Mouse (Mus musculus): ENCODE data around the gene Cacnb3. TPM values are rescaled to one million over a fixed set of nuclear protein-coding genes. Genes with fewer than 3 reads are reported as not detected.
A peak's percentile ranks its signal among the peaks of the same experiment; 100 is the strongest.

Cacnb3 gene
- polyA plus RNA-seq, 1 experiment from 2014 or later = 8.7 TPM

- ATAC-seq (replicated peaks; ENCODE audit: insufficient number of reproducible peaks, insufficient read depth, low FRiP score, low read depth) = no peak
- Histone ChIP-seq H3K27me3 (peaks cover 28% of the 10 kb centered on the region), H3K9ac (no peak overlapping the region), H3K4me3 (no peak overlapping the region), H3K27ac (peak overlapping the region; percentile 8), H3K4me2 (peak overlapping the region; percentile 33), H3K9me3 (replicated peaks) (no peaks in the 10 kb centered on the region), H3K4me1 (replicated peaks) (peaks cover 40% of the 10 kb centered on the region), H3K36me3 (no peaks in the 10 kb centered on the region)
- WGBS = 16% methylated on average over 8 of the region's 8 CpGs
These were observed 4.6 kb upstream of the Cacnb3 start for GRCm38 (mm10) chr15:98626078-98626477.

- Histone ChIP-seq H3K4me3 (no peak overlapping the region), H3K4me2 (peak overlapping the region; percentile 33), H3K9me3 (replicated peaks) (no peaks in the 10 kb centered on the region), H3K27ac (peak overlapping the region; percentile 8; the same call in 1 of the 2 replicates), H3K36me3 (no peaks in the 10 kb centered on the region), H3K27me3 (peaks cover 34% of the 10 kb centered on the region), H3K9ac (no peak overlapping the region), H3K4me1 (replicated peaks) (peaks cover 46% of the 10 kb centered on the region)
- no peak for ATAC-seq (replicated peaks; ENCODE audit: insufficient number of reproducible peaks, insufficient read depth, low FRiP score, low read depth)
- 79% methylated on average over 7 of the region's 7 CpGs for WGBS
These were observed 4.0 kb upstream of the Cacnb3 start for GRCm38 (mm10) chr15:98626487-98627212.

DNA sequence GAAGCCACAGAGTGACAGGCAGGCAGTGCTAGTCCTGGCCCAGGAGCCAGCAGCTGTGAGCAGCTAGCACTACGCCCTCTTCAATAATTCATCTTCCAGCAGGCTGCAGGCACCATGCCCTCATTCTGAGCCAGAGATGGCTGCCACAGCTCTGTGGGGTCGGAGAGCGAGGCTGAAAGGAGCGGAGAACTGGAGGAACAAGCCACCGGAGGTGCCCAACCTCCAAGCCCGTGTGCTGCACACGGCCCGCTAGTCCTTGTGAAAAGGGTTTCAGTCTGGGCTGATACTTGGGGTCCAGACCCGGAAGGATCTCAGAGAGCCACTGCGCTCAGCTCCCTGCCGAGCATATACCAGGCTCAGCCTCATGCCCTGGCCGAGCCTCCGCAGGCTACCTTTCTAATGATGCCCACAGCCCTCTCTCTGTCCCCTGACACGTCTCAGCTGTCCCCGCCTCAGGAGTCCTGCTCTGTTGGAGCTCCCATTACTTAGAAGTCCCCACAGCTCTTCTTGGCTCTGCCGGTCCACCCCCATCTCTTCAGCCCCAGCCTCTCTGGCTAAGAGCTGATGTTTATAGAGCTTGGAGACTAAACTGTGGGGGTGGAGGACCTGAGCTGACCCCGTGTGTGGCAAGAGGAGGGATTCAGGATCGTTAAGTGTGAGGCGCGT, 1.9 kb upstream of the Cacnb3 start:
- ATAC-seq (replicated peaks; ENCODE audit: insufficient number of reproducible peaks, insufficient read depth, low FRiP score, low read depth) = no peak
- WGBS = 14% methylated on average over 20 of the region's 20 CpGs
- Histone ChIP-seq H3K27me3 (peaks cover 45% of the 10 kb centered on the region), H3K9me3 (replicated peaks) (no peaks in the 10 kb centered on the region), H3K4me1 (replicated peaks) (peaks cover 56% of the 10 kb centered on the region), H3K36me3 (no peaks in the 10 kb centered on the region), H3K27ac (0 out of 2 replicates have a peak overlapping the region, but pooled peaks have one; percentile 24), H3K4me2 (peak overlapping the region; percentile 48), H3K9ac (no peak overlapping the region), H3K4me3 (peak overlapping the region; percentile 14)

- peaks cover 52% of the 10 kb centered on the region for H3K27me3 ChIP-seq
- H3K4me2 ChIP-seq = peak overlapping the region; percentile 48; the same call in 1 of the 2 replicates
These were observed 1.2 kb upstream of the Cacnb3 start for GRCm38 (mm10) chr15:98629464-98629863.

DNA sequence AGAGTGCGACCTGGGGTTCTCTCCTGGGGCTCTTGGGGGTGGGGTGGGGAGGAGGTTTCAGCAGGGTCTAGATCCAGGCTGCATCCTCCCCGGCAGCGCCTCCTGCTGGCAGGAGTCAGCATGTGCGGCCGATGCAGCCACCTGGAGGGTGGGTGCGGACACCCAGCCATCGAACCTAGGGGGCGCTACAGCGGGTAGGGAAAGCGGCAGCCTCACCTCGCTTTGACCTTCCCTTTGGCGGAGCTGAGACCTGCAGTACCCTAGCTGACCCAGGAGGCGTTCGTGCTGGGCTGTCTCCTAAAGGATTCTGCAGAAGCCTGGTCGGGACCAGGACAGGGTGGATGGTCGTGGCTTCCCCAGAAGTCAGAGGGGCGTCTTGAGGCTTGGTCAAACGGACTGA, 853 bp downstream of the Cacnb3 start:
- WGBS = under 1% methylated on average over 18 of the region's 18 CpGs
- Histone ChIP-seq H3K4me2 (peak overlapping the region; percentile 91), H3K9ac (peak overlapping the region; percentile 53), H3K27me3 (peaks cover 61% of the 10 kb centered on the region), H3K27ac (0 out of 2 replicates have a peak overlapping the region, but pooled peaks have one; percentile 20), H3K9me3 (replicated peaks) (no peaks in the 10 kb centered on the region), H3K4me1 (replicated peaks) (peaks cover 67% of the 10 kb centered on the region), H3K4me3 (peak overlapping the region; percentile 77), H3K36me3 (no peaks in the 10 kb centered on the region)
- 0 out of 2 replicates have a peak, but pooled peaks have one; percentile 5 for ATAC-seq (replicated peaks; ENCODE audit: insufficient number of reproducible peaks, insufficient read depth, low FRiP score, low read depth)

More at GRCm38 (mm10) chr15:98629464-98629863, 1.2 kb upstream of the Cacnb3 start:
- Histone ChIP-seq H3K4me1 (replicated peaks) (peaks cover 61% of the 10 kb centered on the region), H3K36me3 (no peaks in the 10 kb centered on the region), H3K4me3 (no peak overlapping the region), H3K27ac (no peak overlapping the region), H3K9me3 (replicated peaks) (no peaks in the 10 kb centered on the region), H3K9ac (no peak overlapping the region)
- WGBS = 30% methylated on average over 6 of the region's 6 CpGs
- ATAC-seq (replicated peaks; ENCODE audit: insufficient number of reproducible peaks, insufficient read depth, low FRiP score, low read depth) = no peak

DNA sequence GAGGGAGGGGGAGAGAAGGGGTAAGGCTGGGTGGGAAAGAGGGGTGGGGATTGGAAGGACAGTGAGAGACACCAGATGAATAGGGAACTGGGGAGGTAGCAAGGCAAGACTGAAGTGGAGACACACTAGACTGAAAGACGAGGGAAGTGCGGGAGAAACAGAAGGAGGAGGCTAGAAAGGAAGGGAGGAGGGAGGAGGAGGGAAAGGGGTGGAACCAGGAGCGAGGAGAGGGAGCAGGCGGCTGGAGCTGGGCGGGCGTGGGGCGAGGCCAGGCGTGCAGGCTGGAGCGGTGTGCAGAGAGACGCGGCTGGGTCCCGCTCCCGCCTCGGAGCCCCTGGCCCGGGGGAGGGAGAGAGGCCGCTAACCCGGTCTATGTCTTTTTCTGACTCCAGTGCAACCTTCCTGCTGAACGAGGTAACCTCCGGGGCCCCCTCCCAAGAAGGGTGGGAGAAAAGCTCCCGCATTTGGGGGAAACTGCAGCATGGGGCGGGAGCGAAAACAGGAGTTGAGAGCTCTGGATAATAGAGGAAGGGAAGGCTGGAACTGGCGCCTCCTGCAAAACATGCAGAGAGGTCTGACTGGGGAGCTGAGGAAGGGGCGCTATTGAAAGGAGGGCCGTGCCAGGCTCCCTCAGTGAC, 1.6 kb downstream of the Cacnb3 start:
- no peaks in the 10 kb centered on the region for H3K36me3 ChIP-seq
- peak overlapping the region; percentile 77 for H3K4me3 ChIP-seq
- no peaks in the 10 kb centered on the region for H3K9me3 ChIP-seq (replicated peaks)
- peaks cover 69% of the 10 kb centered on the region for H3K27me3 ChIP-seq
- peak; percentile 66 for ATAC-seq (replicated peaks; ENCODE audit: insufficient number of reproducible peaks, insufficient read depth, low FRiP score, low read depth)
- H3K4me1 ChIP-seq (replicated peaks) = peaks cover 69% of the 10 kb centered on the region
- H3K27ac ChIP-seq = 0 out of 2 replicates have a peak overlapping the region, but pooled peaks have one; percentile 20
- H3K9ac ChIP-seq = peak overlapping the region; percentile 53
- 1% methylated on average over 25 of the region's 25 CpGs for WGBS
- peak overlapping the region; percentile 91 for H3K4me2 ChIP-seq

- H3K4me1 ChIP-seq (replicated peaks) = peaks cover 69% of the 10 kb centered on the region
- peaks cover 73% of the 10 kb centered on the region for H3K27me3 ChIP-seq
- peak overlapping the region; percentile 53; the same call in 1 of the 2 replicates for H3K9ac ChIP-seq
- peak overlapping the region; percentile 91 for H3K4me2 ChIP-seq
- no peak overlapping the region for H3K27ac ChIP-seq
- WGBS = 5% methylated on average over 4 of the region's 4 CpGs
- no peaks in the 10 kb centered on the region for H3K9me3 ChIP-seq (replicated peaks)
- peak overlapping the region; percentile 77 for H3K4me3 ChIP-seq
- no peak for ATAC-seq (replicated peaks; ENCODE audit: insufficient number of reproducible peaks, insufficient read depth, low FRiP score, low read depth)
- H3K36me3 ChIP-seq = no peaks in the 10 kb centered on the region
These were observed 2.3 kb downstream of the Cacnb3 start for GRCm38 (mm10) chr15:98632921-98633320.

DNA sequence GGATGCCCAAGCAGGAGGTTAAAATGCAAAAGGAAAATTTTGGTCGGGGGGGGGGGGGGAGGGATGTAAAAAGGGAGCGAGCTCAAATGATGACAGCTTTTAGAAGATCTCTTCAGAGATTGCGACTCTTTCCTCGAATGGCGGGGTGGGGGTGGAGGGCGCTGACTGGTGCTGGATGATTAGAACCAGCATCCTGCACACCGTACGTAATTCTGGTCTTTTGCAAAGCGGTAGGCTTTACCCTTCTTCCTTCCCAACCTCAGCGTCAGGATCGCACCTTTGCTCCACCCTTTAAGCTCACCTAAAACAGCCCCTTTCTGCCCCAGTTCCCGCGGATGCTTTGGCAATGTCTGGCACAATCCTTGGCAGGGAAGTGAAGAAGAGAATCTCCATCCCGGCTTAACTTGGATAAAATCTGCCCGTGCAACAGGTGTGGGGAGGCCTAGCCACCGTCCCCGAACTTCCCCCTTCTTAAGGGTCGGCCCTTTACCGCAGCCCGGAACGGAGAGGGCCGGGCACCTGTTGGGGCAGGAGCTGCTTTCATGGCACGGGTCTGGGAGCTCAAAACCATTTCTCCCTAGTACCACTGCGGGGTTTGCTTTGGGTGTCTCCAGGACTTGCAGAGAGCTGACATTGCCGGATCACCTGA, 3.3 kb downstream of the Cacnb3 start:
- peak overlapping the region; percentile 8; the same call in 1 of the 2 replicates for H3K27ac ChIP-seq
- no peak for ATAC-seq (replicated peaks; ENCODE audit: insufficient number of reproducible peaks, insufficient read depth, low FRiP score, low read depth)
- H3K4me3 ChIP-seq = peak overlapping the region; percentile 77
- no peaks in the 10 kb centered on the region for H3K9me3 ChIP-seq (replicated peaks)
- peak overlapping the region; percentile 91 for H3K4me2 ChIP-seq
- no peaks in the 10 kb centered on the region for H3K36me3 ChIP-seq
- peak overlapping the region; percentile 70 for H3K9ac ChIP-seq
- H3K27me3 ChIP-seq = peaks cover 64% of the 10 kb centered on the region
- 1% methylated on average over 25 of the region's 25 CpGs for WGBS
- peaks cover 60% of the 10 kb centered on the region for H3K4me1 ChIP-seq (replicated peaks)

DNA sequence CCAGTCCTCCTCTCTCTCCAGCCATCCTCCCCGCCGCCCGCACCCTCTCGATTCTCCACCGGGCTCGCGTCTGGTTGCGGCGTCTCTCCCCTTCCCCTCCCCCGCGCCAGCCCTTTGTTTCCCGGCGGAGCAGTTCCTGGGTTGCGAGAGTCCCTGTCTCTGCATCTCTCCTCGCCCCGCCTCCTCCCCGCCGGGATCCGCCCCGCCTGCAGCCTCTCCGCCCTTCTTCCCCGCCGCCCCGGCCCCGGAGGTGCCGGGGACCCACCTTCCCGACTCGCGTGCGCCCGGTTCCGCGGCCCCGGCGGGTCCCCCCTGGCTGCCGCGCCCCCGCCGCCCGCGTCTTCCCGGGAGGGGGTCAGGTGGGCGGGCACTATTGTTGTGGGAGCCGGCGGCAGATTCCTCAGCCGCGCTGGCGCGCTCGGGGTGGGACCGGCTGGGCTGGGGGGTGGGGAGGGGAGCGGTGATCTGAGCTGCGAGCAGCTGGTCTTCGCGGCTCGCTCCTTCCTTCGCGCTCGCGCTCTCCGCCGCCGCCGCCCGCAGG, 4.0 kb downstream of the Cacnb3 start:
- ATAC-seq (replicated peaks; ENCODE audit: insufficient number of reproducible peaks, insufficient read depth, low FRiP score, low read depth) = peak; percentile 43; the same call in 1 of the 2 replicates
- peaks cover 68% of the 10 kb centered on the region for H3K27me3 ChIP-seq
- H3K4me1 ChIP-seq (replicated peaks) = peaks cover 53% of the 10 kb centered on the region
- peak overlapping the region; percentile 77 for H3K4me3 ChIP-seq
- peak overlapping the region; percentile 91 for H3K4me2 ChIP-seq
- H3K9ac ChIP-seq = peak overlapping the region; percentile 70
- peak overlapping the region; percentile 8; the same call in 1 of the 2 replicates for H3K27ac ChIP-seq
- H3K9me3 ChIP-seq (replicated peaks) = no peaks in the 10 kb centered on the region
- 2% methylated on average over 56 of the region's 65 CpGs for WGBS
- H3K36me3 ChIP-seq = no peaks in the 10 kb centered on the region

- Histone ChIP-seq H3K27me3 (peaks cover 63% of the 10 kb centered on the region), H3K27ac (no peak overlapping the region), H3K4me2 (peak overlapping the region; percentile 91), H3K4me3 (peak overlapping the region; percentile 77), H3K9me3 (replicated peaks) (no peaks in the 10 kb centered on the region), H3K9ac (peak overlapping the region; percentile 70), H3K36me3 (no peaks in the 10 kb centered on the region), H3K4me1 (replicated peaks) (peaks cover 47% of the 10 kb centered on the region)
- ATAC-seq (replicated peaks; ENCODE audit: insufficient number of reproducible peaks, insufficient read depth, low FRiP score, low read depth) = no peak
- WGBS = 5% methylated on average over 21 of the region's 21 CpGs
These were observed 4.7 kb downstream of the Cacnb3 start for GRCm38 (mm10) chr15:98635291-98635841.

All from heart, embryonic 15.5 days (tissue).